Mouse (Mus musculus) adrenal gland, adult 8-10 months (tissue): ENCODE data around the gene Slc5a4b. TPM values are rescaled to one million over a fixed set of nuclear protein-coding genes. Genes with fewer than 3 reads are reported as not detected.
"Not testable (repeated sequence)": the region's sequence is repeated elsewhere in the genome, so short reads cannot be mapped to it uniquely, and the experiment has no call there.

ENCODE experiments used
- DNase-seq: peaks from one replicate; pipeline ENCODE4 v3.0.0; 2022
- total RNA-seq, 4 experiments: library from RNA; stranded (reverse); gene quantifications; 2 replicates each; pipeline ENCODE4 v1.2.4; 2022

The Slc5a4b gene
- total RNA-seq, result not detected

- no peak for DNase-seq
Observed at GRCm38 (mm10) chr10:76110861-76111260, at the start of gene Slc5a4b. Gene Slc5a4b (minus strand): TSS chr10:76110961.

- DNase-seq, result no peak
Observed at GRCm38 (mm10) chr10:76158009-76158408, 47.2 kb upstream of the Slc5a4b start.

GRCm38 (mm10) chr10:76157528-76157927 lies 46.8 kb upstream of the Slc5a4b start:
- no peak for DNase-seq

DNA sequence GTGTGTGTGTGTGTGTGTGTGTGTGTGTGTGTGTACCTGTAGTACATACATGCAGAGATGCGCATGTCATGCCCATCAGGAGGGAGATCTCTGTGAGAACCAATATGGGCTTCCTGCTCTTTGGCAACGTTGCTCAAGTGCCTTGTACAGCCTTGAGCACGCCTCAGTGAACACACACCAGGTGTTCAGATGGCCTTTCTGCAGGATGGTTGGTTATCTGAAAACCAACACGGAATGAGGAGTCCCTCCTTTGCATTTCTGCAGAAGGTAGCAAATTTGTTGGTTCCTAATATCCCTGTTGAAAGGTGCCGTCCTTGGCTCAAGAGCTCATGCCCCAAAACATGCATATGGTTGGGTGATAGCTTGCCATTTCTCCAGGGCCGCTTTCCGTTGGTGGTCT lies 45.1 kb upstream of the Slc5a4b start:
- no peak for DNase-seq

DNA sequence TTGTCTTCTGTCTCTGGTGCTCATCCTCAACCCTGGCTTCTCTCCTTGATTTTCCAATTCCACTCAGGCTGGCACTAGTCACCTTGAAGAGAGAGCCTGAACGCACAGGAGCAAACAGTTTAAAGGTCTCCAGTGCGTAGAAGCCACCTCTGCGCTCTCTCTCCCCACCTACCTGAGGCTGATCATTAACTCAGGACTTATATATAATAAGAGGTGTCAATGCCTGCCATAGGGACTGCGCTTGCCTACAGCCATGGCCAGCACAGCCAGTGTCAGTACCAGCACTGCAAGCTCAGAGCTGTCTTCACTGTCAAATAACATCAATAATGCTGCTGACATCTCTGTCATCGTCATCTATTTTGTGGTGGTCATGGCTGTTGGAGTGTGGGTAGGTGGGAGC lies 36.5 kb upstream of the Slc5a4b start, which contains the start of gene Slc5a4a:
Gene Slc5a4a, plus strand, starts transcription at position 174 of the 400 bp plus-strand sequence.
- DNase-seq, result no peak

DNA sequence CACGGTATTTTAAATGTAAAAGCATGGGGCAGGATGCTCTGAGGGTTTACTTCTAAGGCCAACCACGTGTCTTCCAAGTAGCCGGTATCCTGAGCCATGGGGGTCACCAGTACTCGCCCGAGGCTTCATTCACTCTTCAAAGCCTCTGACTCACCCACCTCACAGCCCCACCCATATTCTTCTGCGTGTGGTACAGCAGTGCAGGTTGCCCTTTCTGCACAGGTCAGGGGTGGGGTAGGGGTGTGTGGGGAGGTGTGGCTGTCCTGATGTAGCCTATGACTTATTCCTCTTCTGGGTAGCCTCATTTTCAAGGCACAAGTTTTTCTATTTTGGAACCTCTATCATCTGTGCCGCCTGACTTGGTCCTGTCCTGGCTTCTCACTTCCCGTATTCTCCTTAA lies 36.1 kb upstream of the Slc5a4b start:
- no peak for DNase-seq

GRCm38 (mm10) chr10:76136318-76136717 lies 25.6 kb upstream of the Slc5a4b start:
- DNase-seq, result no peak

GRCm38 (mm10) chr10:76132506-76132905 lies 21.7 kb upstream of the Slc5a4b start:
- no peak for DNase-seq

GRCm38 (mm10) chr10:76121495-76121894 lies 10.7 kb upstream of the Slc5a4b start:
- DNase-seq, result no peak

DNA sequence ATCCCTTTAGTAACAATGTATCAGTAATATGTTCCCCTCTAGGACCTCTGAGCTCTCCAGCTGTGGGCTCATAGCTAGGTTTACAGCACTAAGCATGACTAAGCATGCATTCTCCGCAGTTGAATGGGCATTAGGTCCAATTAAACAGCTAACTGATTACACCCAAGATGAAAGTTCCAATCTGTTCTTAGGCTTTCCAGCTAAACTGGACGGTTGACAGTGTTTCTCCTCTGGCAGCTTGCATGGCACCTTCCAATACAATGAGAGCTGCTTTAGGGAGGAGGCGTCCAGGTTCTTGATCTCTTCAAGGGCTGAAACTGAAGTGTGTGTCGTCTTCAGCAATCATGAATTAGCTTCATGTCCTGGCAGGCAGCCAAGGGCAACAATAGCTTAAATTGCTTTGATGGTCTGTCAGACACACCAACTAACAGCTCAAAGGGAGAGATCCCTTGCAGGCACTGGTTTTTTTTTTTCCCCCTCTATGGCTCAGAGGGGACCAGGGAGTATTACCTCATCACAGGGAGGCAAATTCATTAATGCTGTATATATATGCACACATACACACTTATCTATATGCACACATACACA lies 9.5 kb upstream of the Slc5a4b start:
- DNase-seq, result no peak

GRCm38 (mm10) chr10:76118741-76119140 lies 8.0 kb upstream of the Slc5a4b start:
- DNase-seq, result no peak

DNA sequence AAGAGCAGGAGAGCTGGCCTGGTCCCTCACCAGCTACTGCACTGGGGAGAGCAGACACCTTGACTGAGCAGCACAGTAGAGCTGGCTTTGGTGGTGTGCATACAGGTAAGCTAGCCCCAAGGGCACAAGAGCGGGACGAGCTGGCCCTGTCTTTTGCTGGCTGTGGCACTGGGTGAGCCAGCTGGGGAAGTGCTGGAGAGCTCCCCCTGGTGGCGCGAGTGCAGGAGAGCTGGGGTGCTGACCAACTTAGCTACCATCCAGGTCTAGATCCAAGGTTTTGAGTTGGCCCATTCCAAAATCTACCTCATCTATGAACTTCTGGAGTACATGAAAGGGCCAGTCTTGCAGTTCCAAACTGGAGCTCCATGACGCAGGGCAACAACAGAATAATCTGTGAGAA lies 7.2 kb upstream of the Slc5a4b start:
- DNase-seq, result peak; percentile 33

DNA sequence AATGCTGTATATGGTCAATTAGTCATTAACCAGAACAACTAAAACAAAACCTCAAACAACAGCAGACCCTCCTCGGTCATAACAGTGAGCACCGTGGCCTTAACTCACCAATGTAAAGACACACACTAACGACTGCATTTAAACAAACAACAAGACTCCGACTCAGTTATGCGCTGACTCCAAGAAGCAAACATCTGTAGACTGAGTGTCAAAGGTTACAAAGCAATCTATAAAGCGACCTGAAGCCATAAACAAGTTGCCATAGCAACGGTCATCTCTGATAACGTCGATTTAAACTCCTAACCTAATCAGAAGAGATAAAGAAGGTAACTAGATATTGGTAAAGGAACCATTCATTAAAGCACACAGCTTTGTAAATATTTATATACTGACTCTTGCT lies 13.4 kb downstream of the Slc5a4b start:
- no peak for DNase-seq

GRCm38 (mm10) chr10:76096580-76096979 lies 14.2 kb downstream of the Slc5a4b start:
- no peak for DNase-seq

GRCm38 (mm10) chr10:76077008-76077407 lies 33.8 kb downstream of the Slc5a4b start:
- not testable (repeated sequence) for DNase-seq

DNA sequence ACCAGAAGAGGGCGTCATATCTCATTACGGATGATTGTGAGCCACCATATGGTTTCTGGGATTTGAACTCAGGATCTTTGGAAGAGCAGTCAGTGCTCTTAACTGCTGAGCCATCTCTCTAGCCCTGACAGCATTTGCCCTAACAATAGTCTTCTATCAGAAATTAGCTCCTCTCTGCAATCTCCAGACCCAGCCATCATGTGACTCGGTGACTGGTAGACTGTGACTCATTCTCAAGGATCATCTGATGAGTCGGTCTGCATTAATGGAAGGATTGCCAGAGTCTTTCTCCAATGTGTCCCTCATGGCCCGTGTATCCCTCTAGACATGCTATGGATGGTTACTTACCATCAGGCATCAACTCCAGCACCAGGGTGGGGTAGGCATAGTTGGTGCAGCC lies 38.7 kb downstream of the Slc5a4b start:
- not testable (repeated sequence) for DNase-seq

DNA sequence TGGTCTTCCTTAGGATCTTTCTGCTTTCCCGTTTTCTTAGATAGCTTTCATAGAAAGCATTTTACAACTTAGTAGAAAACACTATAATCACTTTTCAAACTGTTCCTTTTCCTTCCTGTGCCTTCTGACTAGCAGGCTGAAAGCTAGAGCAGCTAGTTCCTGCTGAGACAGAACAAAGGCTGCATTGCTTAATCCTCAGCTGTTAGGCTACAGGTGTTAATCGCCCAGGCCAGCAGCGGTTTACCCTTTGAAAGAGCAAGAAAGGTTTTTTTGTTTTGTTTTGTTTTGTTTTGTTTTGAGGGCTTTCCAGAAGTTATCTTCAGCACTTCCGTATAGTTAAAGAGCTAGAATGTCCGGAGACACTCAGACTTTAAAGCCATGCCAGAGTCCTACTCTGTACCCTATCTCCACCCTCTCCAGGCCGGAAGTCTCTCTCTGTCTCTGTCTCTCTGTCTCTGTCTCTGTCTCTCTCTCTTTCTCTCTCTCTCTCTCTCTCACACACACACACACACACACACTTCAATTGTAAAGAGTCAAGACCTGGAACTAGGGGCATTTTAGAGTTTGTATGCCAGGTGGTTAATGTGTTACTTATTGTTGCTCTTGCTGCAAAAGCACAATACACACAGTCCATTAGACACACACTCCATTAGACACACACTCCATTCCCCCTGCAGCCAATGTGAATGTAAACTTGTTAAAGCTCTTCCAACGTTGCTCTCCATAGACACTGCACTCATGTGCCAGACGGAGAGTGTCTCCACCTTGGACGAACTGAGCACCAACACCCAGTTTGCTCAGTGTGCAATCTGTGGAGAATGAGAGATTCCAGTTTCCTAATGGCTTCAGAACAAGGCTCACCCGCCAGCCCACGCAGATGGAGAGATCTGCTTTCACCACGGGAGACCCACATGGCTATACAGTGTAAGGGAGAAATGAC lies 42.8 kb downstream of the Slc5a4b start:
- no peak for DNase-seq

GRCm38 (mm10) chr10:76062439-76062838 lies 48.3 kb downstream of the Slc5a4b start:
- DNase-seq, result no peak

DNA sequence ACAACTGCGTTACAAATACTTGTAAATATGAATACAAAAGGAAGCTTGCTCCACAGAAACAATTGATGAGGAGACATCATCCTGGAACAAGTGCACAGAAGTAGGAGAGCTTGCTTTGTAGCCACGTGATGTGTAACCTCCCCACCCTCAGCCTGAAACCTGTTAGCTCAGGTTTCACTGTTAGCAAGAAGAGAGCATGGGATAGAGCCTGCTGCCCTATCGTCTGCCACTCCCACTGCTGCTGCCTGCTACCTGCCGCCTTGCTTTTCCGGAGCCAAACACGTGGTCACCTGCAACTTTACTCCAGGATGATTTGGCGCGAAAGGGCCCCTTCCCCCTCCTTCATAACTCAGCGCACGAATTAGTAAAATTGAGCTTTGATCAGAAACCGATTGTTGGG lies 58.9 kb downstream of the Slc5a4b start:
- no peak for DNase-seq

- no peak for DNase-seq
Observed at GRCm38 (mm10) chr10:76048967-76049366, 61.8 kb downstream of the Slc5a4b start.

GRCm38 (mm10) chr10:76047182-76047869 lies 63.4 kb downstream of the Slc5a4b start:
- no peak for DNase-seq

- no peak for DNase-seq
Observed at GRCm38 (mm10) chr10:76046754-76047153, 64.0 kb downstream of the Slc5a4b start.

GRCm38 (mm10) chr10:76045343-76045742 lies 65.4 kb downstream of the Slc5a4b start:
- DNase-seq, result no peak
